Comparison of ENCODE assay signal across 6 mouse cellular contexts in the genomic region with DNA sequence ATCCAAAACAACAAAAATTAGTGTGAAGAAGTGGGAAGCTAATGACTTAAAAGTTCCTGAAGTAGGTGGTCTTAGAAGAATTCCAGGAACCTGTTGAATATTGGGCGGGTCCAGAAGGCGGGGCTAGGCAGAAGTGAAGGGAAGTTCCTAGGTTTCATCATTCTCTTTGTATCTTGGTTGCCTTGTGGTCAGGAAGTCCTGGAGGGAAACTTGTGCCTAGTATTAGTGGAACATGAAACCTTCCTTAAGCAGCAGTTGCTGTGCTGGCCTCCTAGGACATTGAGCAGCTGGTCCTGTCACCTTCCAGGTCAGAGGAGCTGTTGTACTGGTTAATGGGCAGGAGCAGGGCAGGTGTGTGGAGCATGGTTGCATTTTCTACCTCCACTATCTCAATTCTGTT. TPM values are rescaled to one million over a fixed set of nuclear protein-coding genes. Genes with fewer than 3 reads are reported as not detected.
DNase-seq lines count a peak whose midpoint lies in the region; TF ChIP-seq lines count a peak whose summit lies in the region.
"Not testable (repeated sequence)": the region's sequence is repeated elsewhere in the genome, so short reads cannot be mapped to it uniquely, and the experiment has no call there.

No protein-coding gene starts in this region.

- H3K4me3 ChIP-seq in ES-Bruce4 (ENCODE audit: low read depth, low read length) (peak overlapping the region; percentile 61), ES-E14 (ENCODE audit: insufficient read depth in 1 of 2, low read depth in 1 of 2, low read length in 2 of 2, poor library complexity in 1 of 2, severe bottlenecking in 1 of 2) (peak overlapping the region; percentile 44 to 47)

- TF ChIP-seq EP300 in ES-Bruce4 (IDR thresholded peaks at IDR 0.05; ENCODE audit: insufficient read depth, low read depth, low read length) = not testable (repeated sequence)

- not testable (repeated sequence) for TF ChIP-seq CTCF in ES-Bruce4 (IDR thresholded peaks at IDR 0.05; ENCODE audit: low read depth, low read length)

- H3K4me1 ChIP-seq in ES-Bruce4 (ENCODE audit: control insufficient read depth, insufficient read depth, low read length); ES-E14 (ENCODE audit: control insufficient read depth in 2 of 2, insufficient read depth in 2 of 2, low read length in 2 of 2, poor library complexity in 1 of 2): not testable (repeated sequence)

- H3K9me3 ChIP-seq in ES-Bruce4 (replicated peaks; ENCODE audit: control insufficient read depth, insufficient read depth, low read length, poor library complexity, severe bottlenecking); ES-E14 (ENCODE audit: control insufficient read depth, insufficient read depth, low read depth, low read length): not testable (repeated sequence)

- in situ Hi-C loops in ES-E14 (cut with MboI; ENCODE audit: low sequenced_read_pairs in 2 of 2, unreplicated experiment in 2 of 2) = not testable (repeated sequence)

- peak overlapping the region; percentile 89 for H3K27ac ChIP-seq in ES-Bruce4 (ENCODE audit: insufficient read depth, low read length)
- peak overlapping the region; percentile 83 for H3K27ac ChIP-seq in ES-E14 (ENCODE audit: insufficient read depth, low read depth, low read length, poor library complexity, severe bottlenecking)

- not testable (repeated sequence) for H3K9ac ChIP-seq in ES-Bruce4 (ENCODE audit: low read depth, poor library complexity, severe bottlenecking); ES-E14 (ENCODE audit: insufficient read depth, low read depth, low read length, poor library complexity, severe bottlenecking)

- DNase-seq in 416B (ENCODE audit: low read depth) (peak; percentile 19), ES-E14 (ENCODE audit: low read depth, low spot score) (peak; percentile 61), ZHBTc4 (ENCODE audit: low read depth, low spot score) (peak; percentile 57)
- DNase-seq in heart, adult 11 months = peak; percentile 82
- peak; percentile 0 for DNase-seq in yolk sac, embryonic 10.5 days (ENCODE audit: low spot score)

- not testable (repeated sequence) for TF ChIP-seq POLR2A in ES-Bruce4 (IDR thresholded peaks at IDR 0.05; ENCODE audit: insufficient read depth, low read length)

- not testable (repeated sequence) for H3K27me3 ChIP-seq in ES-Bruce4 (ENCODE audit: control insufficient read depth, insufficient read depth, low read length, poor library complexity, severe bottlenecking)

- not testable (repeated sequence) for H3K36me3 ChIP-seq in ES-Bruce4 (ENCODE audit: control insufficient read depth, insufficient read depth, low read length, poor library complexity, severe bottlenecking); ES-E14 (ENCODE audit: control insufficient read depth, insufficient read depth, low read length, poor library complexity, severe bottlenecking)

RNA-seq across cellular contexts. Expression of a gene that starts 17.9 kb away (rescaled TPM):
- 21.3 and 23.7 TPM in 2 replicates for polyA plus RNA-seq in ES-Bruce4 (2011; ENCODE audit: insufficient read depth, insufficient read length, low read depth, missing spikeins)
- 51.3 and 57.6 TPM in 2 replicates for total RNA-seq in ES-E14 (2012; rRNA removed)

Comparison
In these comparisons a context has a peak if more than half of its experiments do, and no peak if none do; other contexts are left out.
1. Peak in every context shown above with its lines: DNase-seq, H3K4me3 ChIP-seq and H3K27ac ChIP-seq.
2. DNase-seq: peak in every context shown above with its lines; median percentile 82 in heart, adult 11 months; 61 in ES-E14; 57 in ZHBTc4; 19 in 416B; 0 in yolk sac, embryonic 10.5 days.